Mouse (Mus musculus): ENCODE results near the gene 1110059E24Rik. TPM values are rescaled to one million over a fixed set of nuclear protein-coding genes. Genes with fewer than 3 reads are reported as not detected.
A peak's percentile ranks its signal among the peaks of the same experiment; 100 is the strongest.

Gene 1110059E24Rik
- polyA plus RNA-seq, 1 experiment from 2014 or later: 74.2 TPM

- Histone ChIP-seq H3K27ac (replicated peaks; ENCODE audit: low read depth, low read length) (no peak overlapping the region), H3K36me3 (replicated peaks; ENCODE audit: control insufficient read depth, insufficient read depth, low read depth, low read length) (no peaks in the 10 kb centered on the region), H3K27me3 (ENCODE audit: control insufficient read depth, insufficient read depth, low read length) (no peaks in the 10 kb centered on the region), H3K9me3 (replicated peaks; ENCODE audit: control insufficient read depth, low read length) (no peaks in the 10 kb centered on the region), H3K4me3 (ENCODE audit: low read depth, low read length) (no peak overlapping the region), H3K4me1 (ENCODE audit: control insufficient read depth, insufficient read depth, low read length) (no peaks in the 10 kb centered on the region), H3K4me2 (ENCODE audit: low read depth, low read length) (no peak overlapping the region), H3K9ac (replicated peaks; ENCODE audit: low read length) (no peak overlapping the region)
- no peak for DNase-seq (ENCODE audit: low spot score)
- 83% methylated on average over 4 of the region's 4 CpGs for WGBS
- ATAC-seq (replicated peaks; ENCODE audit: insufficient number of reproducible peaks, low FRiP score, low TSS enrichment, low read depth): no peak
Observed at GRCm38 (mm10) chr19:21583523-21583984, 69.2 kb downstream of the 1110059E24Rik start.

- H3K4me2 ChIP-seq (ENCODE audit: low read depth, low read length): no peak overlapping the region
- DNase-seq (ENCODE audit: low spot score): no peak
- no peak overlapping the region for H3K4me3 ChIP-seq (ENCODE audit: low read depth, low read length)
- no peak overlapping the region for H3K27ac ChIP-seq (replicated peaks; ENCODE audit: low read depth, low read length)
- no peaks in the 10 kb centered on the region for H3K9me3 ChIP-seq (replicated peaks; ENCODE audit: control insufficient read depth, low read length)
- WGBS: 90% methylated on average over 6 of the region's 6 CpGs
- H3K36me3 ChIP-seq (replicated peaks; ENCODE audit: control insufficient read depth, insufficient read depth, low read depth, low read length): no peaks in the 10 kb centered on the region
- H3K4me1 ChIP-seq (ENCODE audit: control insufficient read depth, insufficient read depth, low read length): no peaks in the 10 kb centered on the region
- H3K9ac ChIP-seq (replicated peaks; ENCODE audit: low read length): no peak overlapping the region
- ATAC-seq (replicated peaks; ENCODE audit: insufficient number of reproducible peaks, low FRiP score, low TSS enrichment, low read depth): no peak
- no peaks in the 10 kb centered on the region for H3K27me3 ChIP-seq (ENCODE audit: control insufficient read depth, insufficient read depth, low read length)
Observed at GRCm38 (mm10) chr19:21581404-21581803, 71.4 kb downstream of the 1110059E24Rik start.

GRCm38 (mm10) chr19:21579896-21580295, 72.9 kb downstream of the 1110059E24Rik start:
- no peak overlapping the region for H3K27ac ChIP-seq (replicated peaks; ENCODE audit: low read depth, low read length)
- ATAC-seq (replicated peaks; ENCODE audit: insufficient number of reproducible peaks, low FRiP score, low TSS enrichment, low read depth): no peak

GRCm38 (mm10) chr19:21577443-21577842, 75.3 kb downstream of the 1110059E24Rik start:
- DNase-seq (ENCODE audit: low spot score): no peak
- no peak overlapping the region for H3K4me3 ChIP-seq (ENCODE audit: low read depth, low read length)
- H3K36me3 ChIP-seq (replicated peaks; ENCODE audit: control insufficient read depth, insufficient read depth, low read depth, low read length): no peaks in the 10 kb centered on the region
- 79% methylated on average over 3 of the region's 3 CpGs for WGBS
- H3K9me3 ChIP-seq (replicated peaks; ENCODE audit: control insufficient read depth, low read length): no peaks in the 10 kb centered on the region
- H3K9ac ChIP-seq (replicated peaks; ENCODE audit: low read length): no peak overlapping the region
- H3K4me1 ChIP-seq (ENCODE audit: control insufficient read depth, insufficient read depth, low read length): no peaks in the 10 kb centered on the region
- no peaks in the 10 kb centered on the region for H3K27me3 ChIP-seq (ENCODE audit: control insufficient read depth, insufficient read depth, low read length)
- ATAC-seq (replicated peaks; ENCODE audit: insufficient number of reproducible peaks, low FRiP score, low TSS enrichment, low read depth): no peak
- no peak overlapping the region for H3K27ac ChIP-seq (replicated peaks; ENCODE audit: low read depth, low read length)
- H3K4me2 ChIP-seq (ENCODE audit: low read depth, low read length): no peak overlapping the region

More at GRCm38 (mm10) chr19:21579896-21580295, 72.9 kb downstream of the 1110059E24Rik start:
- DNase-seq (ENCODE audit: low spot score): no peak
- Histone ChIP-seq H3K4me2 (ENCODE audit: low read depth, low read length) (no peak overlapping the region), H3K27me3 (ENCODE audit: control insufficient read depth, insufficient read depth, low read length) (no peaks in the 10 kb centered on the region), H3K9me3 (replicated peaks; ENCODE audit: control insufficient read depth, low read length) (no peaks in the 10 kb centered on the region), H3K4me3 (ENCODE audit: low read depth, low read length) (no peak overlapping the region), H3K36me3 (replicated peaks; ENCODE audit: control insufficient read depth, insufficient read depth, low read depth, low read length) (no peaks in the 10 kb centered on the region), H3K4me1 (ENCODE audit: control insufficient read depth, insufficient read depth, low read length) (no peaks in the 10 kb centered on the region), H3K9ac (replicated peaks; ENCODE audit: low read length) (no peak overlapping the region)
- 89% methylated on average over 3 of the region's 3 CpGs for WGBS

GRCm38 (mm10) chr19:21571986-21572385, 80.8 kb downstream of the 1110059E24Rik start:
- Histone ChIP-seq H3K4me2 (ENCODE audit: low read depth, low read length) (no peak overlapping the region), H3K4me3 (ENCODE audit: low read depth, low read length) (no peak overlapping the region), H3K36me3 (replicated peaks; ENCODE audit: control insufficient read depth, insufficient read depth, low read depth, low read length) (no peaks in the 10 kb centered on the region), H3K4me1 (ENCODE audit: control insufficient read depth, insufficient read depth, low read length) (no peaks in the 10 kb centered on the region), H3K27ac (replicated peaks; ENCODE audit: low read depth, low read length) (no peak overlapping the region), H3K9ac (replicated peaks; ENCODE audit: low read length) (no peak overlapping the region), H3K27me3 (ENCODE audit: control insufficient read depth, insufficient read depth, low read length) (no peaks in the 10 kb centered on the region), H3K9me3 (replicated peaks; ENCODE audit: control insufficient read depth, low read length) (no peaks in the 10 kb centered on the region)
- no peak for ATAC-seq (replicated peaks; ENCODE audit: insufficient number of reproducible peaks, low FRiP score, low TSS enrichment, low read depth)
- DNase-seq (ENCODE audit: low spot score): no peak
- WGBS: 83% methylated on average over 7 of the region's 7 CpGs

GRCm38 (mm10) chr19:21571223-21571980, 81.4 kb downstream of the 1110059E24Rik start:
- no peaks in the 10 kb centered on the region for H3K36me3 ChIP-seq (replicated peaks; ENCODE audit: control insufficient read depth, insufficient read depth, low read depth, low read length)
- WGBS: 49% methylated on average over 16 of the region's 16 CpGs
- H3K4me3 ChIP-seq (ENCODE audit: low read depth, low read length): no peak overlapping the region
- no peaks in the 10 kb centered on the region for H3K9me3 ChIP-seq (replicated peaks; ENCODE audit: control insufficient read depth, low read length)
- no peaks in the 10 kb centered on the region for H3K27me3 ChIP-seq (ENCODE audit: control insufficient read depth, insufficient read depth, low read length)
- H3K4me1 ChIP-seq (ENCODE audit: control insufficient read depth, insufficient read depth, low read length): no peaks in the 10 kb centered on the region
- no peak overlapping the region for H3K27ac ChIP-seq (replicated peaks; ENCODE audit: low read depth, low read length)
- no peak overlapping the region for H3K4me2 ChIP-seq (ENCODE audit: low read depth, low read length)
- H3K9ac ChIP-seq (replicated peaks; ENCODE audit: low read length): no peak overlapping the region
- DNase-seq (ENCODE audit: low spot score) (peak; percentile 86), ATAC-seq (replicated peaks; ENCODE audit: insufficient number of reproducible peaks, low FRiP score, low TSS enrichment, low read depth) (no peak; the same call in 1 of the 2 replicates)

GRCm38 (mm10) chr19:21570778-21571177, 82.0 kb downstream of the 1110059E24Rik start:
- no peak for DNase-seq (ENCODE audit: low spot score)
- H3K4me1 ChIP-seq (ENCODE audit: control insufficient read depth, insufficient read depth, low read length): no peaks in the 10 kb centered on the region
- H3K9ac ChIP-seq (replicated peaks; ENCODE audit: low read length): no peak overlapping the region
- 45% methylated on average over 8 of the region's 8 CpGs for WGBS
- ATAC-seq (replicated peaks; ENCODE audit: insufficient number of reproducible peaks, low FRiP score, low TSS enrichment, low read depth): no peak
- no peak overlapping the region for H3K27ac ChIP-seq (replicated peaks; ENCODE audit: low read depth, low read length)
- no peak overlapping the region for H3K4me2 ChIP-seq (ENCODE audit: low read depth, low read length)
- H3K9me3 ChIP-seq (replicated peaks; ENCODE audit: control insufficient read depth, low read length): no peaks in the 10 kb centered on the region
- H3K4me3 ChIP-seq (ENCODE audit: low read depth, low read length): no peak overlapping the region
- H3K36me3 ChIP-seq (replicated peaks; ENCODE audit: control insufficient read depth, insufficient read depth, low read depth, low read length): no peaks in the 10 kb centered on the region
- H3K27me3 ChIP-seq (ENCODE audit: control insufficient read depth, insufficient read depth, low read length): no peaks in the 10 kb centered on the region

- ATAC-seq (replicated peaks; ENCODE audit: insufficient number of reproducible peaks, low FRiP score, low TSS enrichment, low read depth) (no peak), DNase-seq (ENCODE audit: low spot score) (no peak)
- no peaks in the 10 kb centered on the region for H3K4me1 ChIP-seq (ENCODE audit: control insufficient read depth, insufficient read depth, low read length)
- no peak overlapping the region for H3K4me3 ChIP-seq (ENCODE audit: low read depth, low read length)
- H3K9ac ChIP-seq (replicated peaks; ENCODE audit: low read length): no peak overlapping the region
- H3K36me3 ChIP-seq (replicated peaks; ENCODE audit: control insufficient read depth, insufficient read depth, low read depth, low read length): no peaks in the 10 kb centered on the region
- WGBS: 77% methylated on average over 3 of the region's 3 CpGs
- no peaks in the 10 kb centered on the region for H3K27me3 ChIP-seq (ENCODE audit: control insufficient read depth, insufficient read depth, low read length)
- no peak overlapping the region for H3K4me2 ChIP-seq (ENCODE audit: low read depth, low read length)
- no peaks in the 10 kb centered on the region for H3K9me3 ChIP-seq (replicated peaks; ENCODE audit: control insufficient read depth, low read length)
- H3K27ac ChIP-seq (replicated peaks; ENCODE audit: low read depth, low read length): no peak overlapping the region
Observed at GRCm38 (mm10) chr19:21568528-21569185, 84.1 kb downstream of the 1110059E24Rik start.

Measured in embryonic facial prominence, embryonic 11.5 days (tissue).